ENCODE assay signal across 8 mouse cellular contexts in the genomic region with DNA sequence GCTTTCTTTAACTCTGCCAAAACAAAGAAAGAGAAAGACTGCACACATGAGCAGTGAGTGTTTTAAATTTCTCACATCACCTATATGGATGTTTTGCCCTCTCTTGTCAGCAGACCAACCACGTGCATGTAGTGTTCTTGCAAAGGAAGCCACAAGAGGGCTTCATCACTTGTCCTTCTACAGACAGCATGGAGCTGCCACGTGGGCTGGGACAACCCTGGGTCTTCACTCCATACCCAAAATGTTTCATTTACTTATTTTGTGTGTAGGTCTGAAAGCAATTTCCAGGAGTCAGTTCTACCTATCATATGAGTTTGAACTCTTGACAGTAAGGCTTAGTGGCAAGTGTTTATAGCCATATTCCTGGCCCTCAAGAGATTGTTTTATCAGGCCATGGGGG. TPM values are rescaled to one million over a fixed set of nuclear protein-coding genes. Genes with fewer than 3 reads are reported as not detected.
A peak's percentile ranks its signal among the peaks of the same experiment; 100 is the strongest.
DNase-seq lines count a peak whose midpoint lies in the region; ATAC-seq and TF ChIP-seq lines count a peak whose summit lies in the region.

No protein-coding gene starts in this region.

- 0% methylated on average over 2 of the region's 2 CpGs for WGBS in heart, embryonic 10.5 days
- 0% methylated on average over 2 of the region's 2 CpGs for WGBS in forebrain, embryonic 11.5 days
- WGBS in limb, embryonic 10.5 days, result 3% methylated on average over 2 of the region's 2 CpGs

- H3K27me3 ChIP-seq in heart, embryonic 10.5 days (ENCODE audit: insufficient read depth, poor library complexity, severe bottlenecking), result no peaks in the 10 kb centered on the region
- H3K27me3 ChIP-seq in forebrain, embryonic 11.5 days (ENCODE audit: control insufficient read depth, insufficient read depth, low read length), result no peaks in the 10 kb centered on the region
- no peaks in the 10 kb centered on the region for H3K27me3 ChIP-seq in limb, embryonic 10.5 days (ENCODE audit: low read depth, poor library complexity, severe bottlenecking)
- H3K27me3 ChIP-seq in myocyte (ENCODE audit: control insufficient read depth, insufficient read depth, insufficient read length), result no peaks in the 10 kb centered on the region

- H3K9me3 ChIP-seq in heart, embryonic 10.5 days, result no peaks in the 10 kb centered on the region
- no peaks in the 10 kb centered on the region for H3K9me3 ChIP-seq in forebrain, embryonic 11.5 days (ENCODE audit: control insufficient read depth, low read length)
- no peaks in the 10 kb centered on the region for H3K9me3 ChIP-seq in limb, embryonic 10.5 days (replicated peaks)

- H3K27ac ChIP-seq in heart, embryonic 10.5 days, result peak overlapping the region; percentile 99
- no peak overlapping the region for H3K27ac ChIP-seq in forebrain, embryonic 11.5 days (ENCODE audit: low read depth, low read length)
- peak overlapping the region; percentile 100 for H3K27ac ChIP-seq in limb, embryonic 10.5 days

- peaks cover 17% of the 10 kb centered on the region for H3K4me1 ChIP-seq in heart, embryonic 10.5 days
- peaks cover 3% of the 10 kb centered on the region; the same call in 1 of the 2 replicates for H3K4me1 ChIP-seq in forebrain, embryonic 11.5 days (replicated peaks; ENCODE audit: control insufficient read depth, insufficient read depth, low read length)
- peaks cover 20% of the 10 kb centered on the region for H3K4me1 ChIP-seq in limb, embryonic 10.5 days

- TF ChIP-seq POLR2A in myocyte (IDR thresholded peaks at IDR 0.05; ENCODE audit: insufficient read length, low read depth), result no peak

- H3K36me3 ChIP-seq in heart, embryonic 10.5 days, result peaks cover 62% of the 10 kb centered on the region
- peaks cover 17% of the 10 kb centered on the region for H3K36me3 ChIP-seq in forebrain, embryonic 11.5 days (ENCODE audit: control insufficient read depth, insufficient read depth, low read length)
- peaks cover 66% of the 10 kb centered on the region for H3K36me3 ChIP-seq in limb, embryonic 10.5 days
- peaks cover 48% of the 10 kb centered on the region for H3K36me3 ChIP-seq in myocyte (ENCODE audit: control insufficient read depth, insufficient read depth)

- peak overlapping the region; percentile 86 for H3K4me3 ChIP-seq in heart, embryonic 10.5 days
- peak overlapping the region; percentile 67 for H3K4me3 ChIP-seq in forebrain, embryonic 11.5 days (ENCODE audit: low read depth, low read length)
- peak overlapping the region; percentile 88 for H3K4me3 ChIP-seq in limb, embryonic 10.5 days
- peak overlapping the region; percentile 95 for H3K4me3 ChIP-seq in myocyte

- peak overlapping the region; percentile 38 for H3ac ChIP-seq in myocyte (ENCODE audit: control insufficient read depth, insufficient read length)

- DNase-seq in heart, embryonic 10.5 days (ENCODE audit: low spot score), result no peak
- DNase-seq in heart, postnatal 14 days, result no peak
- peak; percentile 45 for DNase-seq in T-cell, adult 2 months (ENCODE audit: low spot score)
- no peak for DNase-seq in forebrain, embryonic 11.5 days (ENCODE audit: low spot score)
- DNase-seq in limb, embryonic 10.5 days (ENCODE audit: low spot score), result no peak
- no peak for DNase-seq in urinary bladder, adult 2 months (ENCODE audit: low spot score)
- no peak for DNase-seq in spleen, postnatal 4 days (ENCODE audit: low spot score in 2 of 2)

- intact Hi-C loops in heart, postnatal 14 days (cut with DNase I), result loop anchor here (2.0 kb wide), 1 partner anchor 17 kb away; the partner anchor contains the start of genes Glt8d1 and Spcs1

- peak overlapping the region; percentile 81 for H3K4me2 ChIP-seq in forebrain, embryonic 11.5 days (ENCODE audit: low read depth, low read length, severe bottlenecking)
- peak overlapping the region; percentile 78 for H3K4me2 ChIP-seq in myocyte (ENCODE audit: low read depth)

- peaks cover 65% of the 10 kb centered on the region for H3K79me2 ChIP-seq in myocyte (ENCODE audit: control insufficient read depth, insufficient read depth)

- no peak for ATAC-seq in forebrain, embryonic 11.5 days (replicated peaks; ENCODE audit: low FRiP score)

- H3K9ac ChIP-seq in forebrain, embryonic 11.5 days (ENCODE audit: low read length), result peak overlapping the region; percentile 96

TF ChIP-seq in myocyte, 11 proteins besides CTCF, POLR2A, EP300 and RAD21:
- TF ChIP-seq MAX (IDR thresholded peaks at IDR 0.05; ENCODE audit: low read depth) (peak; percentile 95), USF1 (IDR thresholded peaks at IDR 0.05; ENCODE audit: low read depth) (peak; percentile 77), POLR2AphosphoS2 (IDR thresholded peaks at IDR 0.05; ENCODE audit: insufficient read length, low read depth) (no peak)
TF ChIP-seq in myocyte: peak in this region for 2.

RNA-seq across cellular contexts. Expression of gene Pbrm1, which starts 1.1 kb away (rescaled TPM):
- polyA plus RNA-seq in heart, embryonic 10.5 days (2016; fragmentation: Nextera tagmentation; extraction: Ambion mirVana), result 121 and 132 TPM in 2 replicates
- total RNA-seq in heart, postnatal 14 days (2021), result 10 to 100 TPM; 58.7 to 67.3 TPM
- 135 and 136 TPM in 2 replicates for polyA plus RNA-seq in forebrain, embryonic 11.5 days (2014; fragmentation: Nextera tagmentation; extraction: Ambion mirVana)
- 143 and 186 TPM in 2 replicates for polyA plus RNA-seq in limb, embryonic 10.5 days (2016; fragmentation: Nextera tagmentation; extraction: Ambion mirVana)
- 14.1 TPM for polyA plus RNA-seq in myocyte (2012; fragmentation: generic; extraction: Trizol)
- 21.5 and 26.9 TPM in 2 replicates for polyA plus RNA-seq in urinary bladder, adult 2 months (2012; rRNA removed)

RNA-seq across cellular contexts. Expression of gene Gnl3, which starts 1.1 kb away (rescaled TPM):
- 85.5 and 133 TPM in 2 replicates for polyA plus RNA-seq in heart, embryonic 10.5 days (2016; fragmentation: Nextera tagmentation; extraction: Ambion mirVana)
- total RNA-seq in heart, postnatal 14 days (2021), result 10 to 100 TPM; 25.1 to 25.4 TPM
- polyA plus RNA-seq in forebrain, embryonic 11.5 days (2014; fragmentation: Nextera tagmentation; extraction: Ambion mirVana), result 110 and 120 TPM in 2 replicates
- 135 and 173 TPM in 2 replicates for polyA plus RNA-seq in limb, embryonic 10.5 days (2016; fragmentation: Nextera tagmentation; extraction: Ambion mirVana)
- 37.9 TPM for polyA plus RNA-seq in myocyte (2012; fragmentation: generic; extraction: Trizol)
- 51.0 and 68.7 TPM in 2 replicates for polyA plus RNA-seq in urinary bladder, adult 2 months (2012; rRNA removed)

RNA-seq across cellular contexts. Expression of gene Spcs1, which starts 16.4 kb away (rescaled TPM):
- polyA plus RNA-seq in heart, embryonic 10.5 days (2016; fragmentation: Nextera tagmentation; extraction: Ambion mirVana), result 290 and 338 TPM in 2 replicates
- total RNA-seq in heart, postnatal 14 days (2021), result 100 to 1,000 TPM; 146 to 149 TPM
- 224 and 251 TPM in 2 replicates for polyA plus RNA-seq in forebrain, embryonic 11.5 days (2014; fragmentation: Nextera tagmentation; extraction: Ambion mirVana)
- 259 and 262 TPM in 2 replicates for polyA plus RNA-seq in limb, embryonic 10.5 days (2016; fragmentation: Nextera tagmentation; extraction: Ambion mirVana)
- 332 TPM for polyA plus RNA-seq in myocyte (2012; fragmentation: generic; extraction: Trizol)
- 269 and 320 TPM in 2 replicates for polyA plus RNA-seq in urinary bladder, adult 2 months (2012; rRNA removed)

RNA-seq across cellular contexts. Expression of gene Glt8d1, which starts 16.7 kb away (rescaled TPM):
- 41.2 and 46.7 TPM in 2 replicates for polyA plus RNA-seq in heart, embryonic 10.5 days (2016; fragmentation: Nextera tagmentation; extraction: Ambion mirVana)
- total RNA-seq in heart, postnatal 14 days (2021), result 10 to 100 TPM; 23.6 to 25.7 TPM
- 61.3 and 63.5 TPM in 2 replicates for polyA plus RNA-seq in forebrain, embryonic 11.5 days (2014; fragmentation: Nextera tagmentation; extraction: Ambion mirVana)
- 28.4 and 38.2 TPM in 2 replicates for polyA plus RNA-seq in limb, embryonic 10.5 days (2016; fragmentation: Nextera tagmentation; extraction: Ambion mirVana)
- polyA plus RNA-seq in myocyte (2012; fragmentation: generic; extraction: Trizol), result 23.1 TPM
- polyA plus RNA-seq in urinary bladder, adult 2 months (2012; rRNA removed), result 84.7 and 102 TPM in 2 replicates
